Mouse (Mus musculus): ENCODE measurements around the gene Atp5k. TPM values are rescaled to one million over a fixed set of nuclear protein-coding genes. Genes with fewer than 3 reads are reported as not detected.

Gene Atp5k
- polyA plus RNA-seq (2012; ENCODE audit: insufficient read depth, insufficient read length, missing spikeins): 2,801 and 3,055 TPM in 2 replicates

DNA sequence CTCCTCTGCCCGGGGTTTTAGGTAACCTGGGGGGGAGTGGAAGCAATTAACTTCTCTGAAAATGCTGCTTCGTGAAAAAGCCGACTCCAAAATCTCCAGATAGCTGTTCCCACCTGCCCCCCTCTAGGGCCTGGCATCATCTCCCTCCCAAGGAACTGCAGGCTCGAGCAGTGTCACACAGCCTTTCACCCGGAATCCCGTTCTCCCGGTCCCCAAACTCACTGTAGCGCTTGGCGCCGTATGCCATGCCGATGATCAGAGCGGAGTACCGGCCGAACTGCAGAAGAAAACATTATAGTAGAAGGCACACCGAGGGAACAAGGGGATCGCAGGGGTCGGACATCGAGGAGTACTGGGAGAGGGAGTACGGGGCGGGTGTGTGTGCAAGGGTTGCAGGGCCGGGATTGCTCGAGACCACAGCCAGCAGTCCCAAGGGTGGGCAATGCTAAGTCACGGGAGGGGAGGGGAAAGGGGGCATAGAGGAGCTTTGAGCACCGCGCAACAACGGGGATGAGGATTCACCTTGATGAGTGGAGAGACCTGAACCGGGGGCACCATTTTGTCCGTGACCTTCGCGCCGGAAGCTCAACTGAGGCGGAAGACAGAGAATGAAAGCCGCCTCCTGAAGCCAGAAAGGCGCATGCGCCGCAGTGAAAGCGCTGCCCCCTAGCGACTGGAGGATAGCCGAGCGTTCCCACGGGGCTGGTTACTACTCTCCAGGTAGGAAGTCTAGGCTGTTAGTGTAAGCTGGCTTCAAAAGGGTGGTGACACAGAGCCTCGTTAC, at the start of gene Atp5k:
Gene Atp5k (minus strand): TSS at position 645 of the 784 bp plus-strand sequence.
- Histone ChIP-seq H3K27ac (replicated peaks; ENCODE audit: low read depth, low read length) (peak within 1 kb of the TSS; percentile 97), H3K4me3 (ENCODE audit: insufficient read depth, low read depth, low read length) (peak within 1 kb of the TSS; percentile 92)

DNA sequence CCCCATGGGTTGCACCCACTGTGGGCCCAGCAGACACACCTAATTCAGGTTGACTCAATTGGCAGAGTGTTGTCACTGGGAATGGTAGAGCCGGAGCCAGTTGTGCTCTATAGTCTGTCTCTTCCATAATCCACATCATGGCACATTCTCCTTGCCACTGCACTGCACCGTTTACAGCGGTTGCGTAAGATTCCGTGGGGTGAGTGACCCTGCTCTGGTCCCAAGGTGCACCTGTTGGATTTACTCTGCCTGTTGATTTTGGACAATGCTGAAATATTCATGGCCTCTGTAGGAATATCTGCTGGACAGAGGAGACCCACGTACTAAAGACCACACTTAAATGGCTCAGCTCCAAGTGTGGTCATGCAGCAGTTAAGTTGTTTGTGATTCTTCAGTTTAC, 48.8 kb upstream of the Atp5k start:
- Histone ChIP-seq H3K4me1 (ENCODE audit: control insufficient read depth, insufficient read depth, insufficient read length, low read length) (no peaks in the 10 kb centered on the region), H3K4me3 (ENCODE audit: insufficient read depth, low read depth, low read length) (no peak overlapping the region), H3K27ac (replicated peaks; ENCODE audit: low read depth, low read length) (no peak overlapping the region)

More for the DNA sequence above, at the start of gene Atp5k:
- no peaks in the 10 kb centered on the region; the same call in 1 of the 2 replicates for H3K4me1 ChIP-seq (ENCODE audit: control insufficient read depth, insufficient read depth, insufficient read length, low read length)

- Histone ChIP-seq H3K4me3 (ENCODE audit: insufficient read depth, low read depth, low read length) (no peak overlapping the region), H3K4me1 (ENCODE audit: control insufficient read depth, insufficient read depth, insufficient read length, low read length) (no peaks in the 10 kb centered on the region), H3K27ac (replicated peaks; ENCODE audit: low read depth, low read length) (no peak overlapping the region)
These were observed 41.7 kb upstream of the Atp5k start for GRCm38 (mm10) chr5:108475977-108476376.

- H3K27ac ChIP-seq (replicated peaks; ENCODE audit: low read depth, low read length): no peak overlapping the region
- H3K4me3 ChIP-seq (ENCODE audit: insufficient read depth, low read depth, low read length): no peak overlapping the region
- H3K4me1 ChIP-seq (ENCODE audit: control insufficient read depth, insufficient read depth, insufficient read length, low read length): peaks cover 4% of the 10 kb centered on the region; the same call in 1 of the 2 replicates
These were observed 39.5 kb upstream of the Atp5k start for GRCm38 (mm10) chr5:108473737-108474136.

- Histone ChIP-seq H3K27ac (replicated peaks; ENCODE audit: low read depth, low read length) (no peak overlapping the region), H3K4me1 (ENCODE audit: control insufficient read depth, insufficient read depth, insufficient read length, low read length) (peaks cover 11% of the 10 kb centered on the region; the same call in 1 of the 2 replicates), H3K4me3 (ENCODE audit: insufficient read depth, low read depth, low read length) (no peak overlapping the region)
These were observed 35.4 kb upstream of the Atp5k start for GRCm38 (mm10) chr5:108469617-108470016.

GRCm38 (mm10) chr5:108466647-108467046, 32.4 kb upstream of the Atp5k start:
- Histone ChIP-seq H3K27ac (replicated peaks; ENCODE audit: low read depth, low read length) (no peak overlapping the region), H3K4me3 (ENCODE audit: insufficient read depth, low read depth, low read length) (no peak overlapping the region), H3K4me1 (ENCODE audit: control insufficient read depth, insufficient read depth, insufficient read length, low read length) (peaks cover 25% of the 10 kb centered on the region)

- Histone ChIP-seq H3K4me3 (ENCODE audit: insufficient read depth, low read depth, low read length) (no peak overlapping the region), H3K4me1 (ENCODE audit: control insufficient read depth, insufficient read depth, insufficient read length, low read length) (peaks cover 27% of the 10 kb centered on the region), H3K27ac (replicated peaks; ENCODE audit: low read depth, low read length) (no peak overlapping the region)
These were observed 31.1 kb upstream of the Atp5k start for GRCm38 (mm10) chr5:108465131-108465891.

GRCm38 (mm10) chr5:108462446-108462845, 28.2 kb upstream of the Atp5k start:
- peaks cover 23% of the 10 kb centered on the region for H3K4me1 ChIP-seq (ENCODE audit: control insufficient read depth, insufficient read depth, insufficient read length, low read length)
- peak overlapping the region; percentile 92 for H3K4me3 ChIP-seq (ENCODE audit: insufficient read depth, low read depth, low read length)
- peak overlapping the region; percentile 51 for H3K27ac ChIP-seq (replicated peaks; ENCODE audit: low read depth, low read length)

GRCm38 (mm10) chr5:108461082-108462065, 27.1 kb upstream of the Atp5k start, which contains the start of gene Pcgf3:
TSS of gene Pcgf3 (plus strand) at chr5:108461232.
- Histone ChIP-seq H3K4me3 (ENCODE audit: insufficient read depth, low read depth, low read length) (peak within 1 kb of the TSS; percentile 92), H3K4me1 (ENCODE audit: control insufficient read depth, insufficient read depth, insufficient read length, low read length) (peaks cover 21% of the 10 kb centered on the region), H3K27ac (replicated peaks; ENCODE audit: low read depth, low read length) (peak within 1 kb of the TSS; percentile 51)

DNA sequence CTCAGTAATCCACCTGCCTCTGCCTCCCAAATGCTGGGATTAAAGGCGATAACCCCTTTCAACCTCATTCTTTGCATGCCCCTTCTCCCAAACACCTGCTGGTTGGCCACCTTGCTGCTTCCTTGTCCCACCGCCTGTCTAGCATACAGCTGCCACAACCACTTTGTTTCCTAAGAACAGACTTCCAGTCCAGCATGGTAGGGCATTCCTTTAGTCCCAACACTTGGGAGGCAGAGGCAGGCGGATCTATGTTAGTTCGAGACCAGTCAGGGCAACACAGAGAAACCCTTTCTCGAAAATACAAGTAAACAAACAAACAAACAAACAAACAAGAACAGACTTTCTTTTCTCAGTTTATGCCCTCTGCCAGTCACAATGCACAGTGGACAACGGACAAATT, 26.2 kb upstream of the Atp5k start:
- Histone ChIP-seq H3K4me3 (ENCODE audit: insufficient read depth, low read depth, low read length) (peak overlapping the region; percentile 92), H3K4me1 (ENCODE audit: control insufficient read depth, insufficient read depth, insufficient read length, low read length) (peaks cover 16% of the 10 kb centered on the region), H3K27ac (replicated peaks; ENCODE audit: low read depth, low read length) (no peak overlapping the region)

GRCm38 (mm10) chr5:108458706-108459105, 24.5 kb upstream of the Atp5k start:
- H3K4me1 ChIP-seq (ENCODE audit: control insufficient read depth, insufficient read depth, insufficient read length, low read length): peaks cover 14% of the 10 kb centered on the region
- no peak overlapping the region for H3K4me3 ChIP-seq (ENCODE audit: insufficient read depth, low read depth, low read length)
- H3K27ac ChIP-seq (replicated peaks; ENCODE audit: low read depth, low read length): no peak overlapping the region

- Histone ChIP-seq H3K4me1 (ENCODE audit: control insufficient read depth, insufficient read depth, insufficient read length, low read length) (peaks cover 4% of the 10 kb centered on the region; the same call in 1 of the 2 replicates), H3K4me3 (ENCODE audit: insufficient read depth, low read depth, low read length) (no peak overlapping the region), H3K27ac (replicated peaks; ENCODE audit: low read depth, low read length) (no peak overlapping the region)
These were observed 19.8 kb upstream of the Atp5k start for GRCm38 (mm10) chr5:108454094-108454493.

DNA sequence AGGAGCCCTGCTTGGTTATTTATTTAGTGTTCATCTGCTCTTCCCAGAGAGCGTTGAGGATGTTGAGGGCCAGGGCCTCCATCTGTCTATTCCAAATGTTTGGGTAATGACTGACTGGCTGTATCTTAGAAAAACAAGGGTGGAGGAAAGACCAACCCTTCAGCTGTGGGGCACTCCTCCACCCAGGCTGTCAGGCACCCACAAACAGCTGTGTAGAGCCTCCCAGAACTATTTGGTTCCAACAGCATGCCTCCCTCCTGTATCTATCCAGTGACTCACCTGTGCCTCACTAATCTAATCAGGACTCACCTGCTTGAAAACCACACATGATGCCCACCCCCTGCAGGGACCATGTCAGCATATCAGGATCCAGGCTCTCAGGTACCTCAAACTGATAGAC, 18.2 kb upstream of the Atp5k start:
- Histone ChIP-seq H3K27ac (replicated peaks; ENCODE audit: low read depth, low read length) (no peak overlapping the region), H3K4me3 (ENCODE audit: insufficient read depth, low read depth, low read length) (no peak overlapping the region), H3K4me1 (ENCODE audit: control insufficient read depth, insufficient read depth, insufficient read length, low read length) (peaks cover 6% of the 10 kb centered on the region; the same call in 1 of the 2 replicates)

GRCm38 (mm10) chr5:108451611-108452010, 17.4 kb upstream of the Atp5k start:
- H3K4me1 ChIP-seq (ENCODE audit: control insufficient read depth, insufficient read depth, insufficient read length, low read length): peaks cover 6% of the 10 kb centered on the region; the same call in 1 of the 2 replicates
- H3K27ac ChIP-seq (replicated peaks; ENCODE audit: low read depth, low read length): no peak overlapping the region
- no peak overlapping the region for H3K4me3 ChIP-seq (ENCODE audit: insufficient read depth, low read depth, low read length)
